Mouse (Mus musculus) liver, embryonic 13.5 days (tissue): ENCODE measurements at regions not wholly inside any gene's neighbourhood (a gene's known extent, or its start where the extent isn't known, plus 50 kb on each side); places are given as distances from the start of the nearest gene placed in this dataset.

Experiments used
- ATAC-seq: fragments of 200-750 bp; cut with Nextera tagmentation; 2 replicates; pipeline ENCODE4 v1.8.0; 2017; ENCODE audit warnings: low read depth, mild to moderate bottlenecking, moderate number of reproducible peaks, moderate library complexity
- DNase-seq: peaks from one replicate; pipeline ENCODE4 v3.0.0; 2022
- H3K27ac ChIP-seq: fragments of 300-500 bp; sonication (generic); 2 replicates; pipeline ENCODE4 v1.5.1; 2015; ENCODE audit warnings: moderate library complexity, mild to moderate bottlenecking, inconsistent platforms
- H3K27me3 ChIP-seq: fragments of 300-500 bp; sonication (generic); 2 replicates; pipeline ENCODE4 v1.6.1; 2015; ENCODE audit warnings: mild to moderate bottlenecking, inconsistent platforms
- H3K36me3 ChIP-seq: fragments of 300-500 bp; sonication (generic); 2 replicates; pipeline ENCODE4 v1.6.1; 2015; ENCODE audit warnings: mild to moderate bottlenecking, inconsistent platforms
- H3K4me1 ChIP-seq: fragments of 300-500 bp; sonication (generic); replicated peaks from 2 replicates; pipeline ENCODE4 v1.6.1; 2015; ENCODE audit warnings: inconsistent platforms
- H3K4me2 ChIP-seq: fragments of 300-500 bp; sonication (generic); 2 replicates; pipeline ENCODE4 v1.6.1; 2015; ENCODE audit warnings: inconsistent platforms, mild to moderate bottlenecking, moderate library complexity
- H3K4me3 ChIP-seq: fragments of 300-500 bp; sonication (generic); replicated peaks from 2 replicates; pipeline ENCODE4 v1.5.1; 2015; ENCODE audit warnings: mild to moderate bottlenecking, inconsistent platforms
- H3K9ac ChIP-seq: fragments of 300-500 bp; sonication (generic); 2 replicates; pipeline ENCODE4 v1.6.1; 2015; ENCODE audit warnings: mild to moderate bottlenecking, inconsistent platforms
- H3K9me3 ChIP-seq: fragments of 300-500 bp; sonication (generic); replicated peaks from 2 replicates; pipeline ENCODE4 v1.6.1; 2016; ENCODE audit warnings: inconsistent platforms
- WGBS: fragments of 180-500 bp; shearing (Covaris S2); methylation state at CpG from one replicate; pipeline ENCODE4 v1.1.7; 2015; ENCODE audit not compliant: insufficient replicate concordance; 5-methylcytosine and 5-hydroxymethylcytosine counted together

- no peak overlapping the region for H3K4me3 ChIP-seq
- H3K27ac ChIP-seq: no peak overlapping the region
- H3K36me3 ChIP-seq: no peaks in the 10 kb centered on the region
- H3K4me1 ChIP-seq: no peaks in the 10 kb centered on the region
- WGBS: 70% methylated on average over 4 of the region's 4 CpGs
- no peak overlapping the region for H3K9ac ChIP-seq
- ATAC-seq: no peak
- H3K4me2 ChIP-seq: no peak overlapping the region
- 0 out of 2 replicates have a peak, but pooled peaks cover 2% of the 10 kb centered on the region for H3K9me3 ChIP-seq
- H3K27me3 ChIP-seq: no peaks in the 10 kb centered on the region
- no peak for DNase-seq
These were observed 76.8 kb upstream of the Trpm1 start for GRCm38 (mm10) chr7:64076764-64077360.

GRCm38 (mm10) chr7:64075696-64076313 lies 77.8 kb upstream of the Trpm1 start:
- Histone ChIP-seq H3K27me3 (no peaks in the 10 kb centered on the region), H3K9me3 (0 out of 2 replicates have a peak, but pooled peaks cover 2% of the 10 kb centered on the region), H3K4me1 (no peaks in the 10 kb centered on the region), H3K9ac (no peak overlapping the region), H3K27ac (no peak overlapping the region), H3K4me3 (no peak overlapping the region), H3K4me2 (no peak overlapping the region), H3K36me3 (no peaks in the 10 kb centered on the region)
- DNase-seq (no peak), ATAC-seq (no peak)
- 83% methylated on average over 1 of the region's 1 CpGs for WGBS

- Histone ChIP-seq H3K36me3 (no peaks in the 10 kb centered on the region), H3K27me3 (no peaks in the 10 kb centered on the region), H3K9me3 (0 out of 2 replicates have a peak, but pooled peaks cover 2% of the 10 kb centered on the region), H3K4me1 (no peaks in the 10 kb centered on the region), H3K4me2 (no peak overlapping the region), H3K9ac (no peak overlapping the region), H3K4me3 (no peak overlapping the region), H3K27ac (no peak overlapping the region)
- DNase-seq (no peak), ATAC-seq (no peak)
- WGBS: 85% methylated on average over 4 of the region's 4 CpGs
These were observed 78.9 kb upstream of the Trpm1 start for GRCm38 (mm10) chr7:64074661-64075234.

- H3K27ac ChIP-seq: no peak overlapping the region
- WGBS: 74% methylated on average over 4 of the region's 4 CpGs
These were observed 79.4 kb upstream of the Trpm1 start for GRCm38 (mm10) chr7:64074186-64074585.

GRCm38 (mm10) chr7:64073781-64074180 lies 79.9 kb upstream of the Trpm1 start:
- 63% methylated on average over 3 of the region's 3 CpGs for WGBS
- Histone ChIP-seq H3K27ac (no peak overlapping the region), H3K9me3 (no peaks in the 10 kb centered on the region), H3K4me2 (no peak overlapping the region), H3K27me3 (no peaks in the 10 kb centered on the region), H3K4me1 (no peaks in the 10 kb centered on the region), H3K36me3 (no peaks in the 10 kb centered on the region), H3K9ac (no peak overlapping the region), H3K4me3 (no peak overlapping the region)
- ATAC-seq (no peak; the same call in 1 of the 2 replicates), DNase-seq (no peak)

More at GRCm38 (mm10) chr7:64074186-64074585, 79.4 kb upstream of the Trpm1 start:
- Histone ChIP-seq H3K4me2 (no peak overlapping the region), H3K4me3 (no peak overlapping the region), H3K9ac (no peak overlapping the region), H3K4me1 (no peaks in the 10 kb centered on the region), H3K9me3 (0 out of 2 replicates have a peak, but pooled peaks cover 2% of the 10 kb centered on the region), H3K36me3 (no peaks in the 10 kb centered on the region), H3K27me3 (no peaks in the 10 kb centered on the region)
- no peak for DNase-seq
- 0 out of 2 replicates have a peak, but pooled peaks have one; percentile 10 for ATAC-seq

GRCm38 (mm10) chr7:64070930-64071329 lies 82.7 kb upstream of the Trpm1 start:
- ATAC-seq (no peak), DNase-seq (no peak)
- WGBS: 74% methylated on average over 5 of the region's 5 CpGs
- H3K4me3 ChIP-seq: no peak overlapping the region
- H3K9me3 ChIP-seq: no peaks in the 10 kb centered on the region
- H3K36me3 ChIP-seq: no peaks in the 10 kb centered on the region
- no peak overlapping the region for H3K4me2 ChIP-seq
- H3K27ac ChIP-seq: no peak overlapping the region
- H3K9ac ChIP-seq: no peak overlapping the region
- peaks cover 3% of the 10 kb centered on the region; the same call in 1 of the 2 replicates for H3K4me1 ChIP-seq
- no peaks in the 10 kb centered on the region for H3K27me3 ChIP-seq

- Histone ChIP-seq H3K27me3 (no peaks in the 10 kb centered on the region), H3K36me3 (no peaks in the 10 kb centered on the region), H3K4me3 (no peak overlapping the region), H3K27ac (no peak overlapping the region), H3K4me1 (peaks cover 10% of the 10 kb centered on the region; the same call in 1 of the 2 replicates), H3K9ac (no peak overlapping the region), H3K9me3 (no peaks in the 10 kb centered on the region), H3K4me2 (no peak overlapping the region)
- DNase-seq (no peak), ATAC-seq (no peak)
- 67% methylated on average over 23 of the region's 23 CpGs for WGBS
These were observed 87.9 kb upstream of the Trpm1 start for GRCm38 (mm10) chr7:64065529-64066247.

- Histone ChIP-seq H3K4me1 (peaks cover 15% of the 10 kb centered on the region), H3K4me2 (no peak overlapping the region), H3K27me3 (no peaks in the 10 kb centered on the region), H3K4me3 (no peak overlapping the region), H3K36me3 (no peaks in the 10 kb centered on the region), H3K27ac (no peak overlapping the region), H3K9me3 (no peaks in the 10 kb centered on the region), H3K9ac (no peak overlapping the region)
- no peak for DNase-seq
- no peak for ATAC-seq
- WGBS: 52% methylated on average over 7 of the region's 7 CpGs
These were observed 89.0 kb upstream of the Trpm1 start for GRCm38 (mm10) chr7:64064460-64065241.

GRCm38 (mm10) chr7:64061170-64061569 lies 92.5 kb upstream of the Trpm1 start:
- ATAC-seq (no peak), DNase-seq (no peak)
- H3K9ac ChIP-seq: no peak overlapping the region
- no peak overlapping the region for H3K27ac ChIP-seq
- no peaks in the 10 kb centered on the region for H3K27me3 ChIP-seq
- no peak overlapping the region for H3K4me3 ChIP-seq
- no peaks in the 10 kb centered on the region for H3K36me3 ChIP-seq
- no peaks in the 10 kb centered on the region for H3K9me3 ChIP-seq
- 51% methylated on average over 4 of the region's 4 CpGs for WGBS
- H3K4me2 ChIP-seq: no peak overlapping the region
- H3K4me1 ChIP-seq: peaks cover 50% of the 10 kb centered on the region

GRCm38 (mm10) chr7:64060582-64060981 lies 93.1 kb upstream of the Trpm1 start:
- Histone ChIP-seq H3K36me3 (no peaks in the 10 kb centered on the region), H3K4me1 (peaks cover 50% of the 10 kb centered on the region), H3K4me2 (no peak overlapping the region), H3K27me3 (no peaks in the 10 kb centered on the region), H3K9ac (no peak overlapping the region), H3K27ac (no peak overlapping the region), H3K4me3 (no peak overlapping the region), H3K9me3 (no peaks in the 10 kb centered on the region)
- DNase-seq: no peak
- ATAC-seq: no peak
- 91% methylated on average over 1 of the region's 1 CpGs for WGBS

- H3K36me3 ChIP-seq: no peaks in the 10 kb centered on the region
- ATAC-seq (no peak), DNase-seq (no peak)
- H3K4me1 ChIP-seq: peaks cover 53% of the 10 kb centered on the region
- WGBS: 14% methylated on average over 1 of the region's 1 CpGs
- H3K9ac ChIP-seq: no peak overlapping the region
- H3K4me3 ChIP-seq: no peak overlapping the region
- no peaks in the 10 kb centered on the region for H3K27me3 ChIP-seq
- no peak overlapping the region for H3K4me2 ChIP-seq
- no peaks in the 10 kb centered on the region for H3K9me3 ChIP-seq
- H3K27ac ChIP-seq: peak overlapping the region; percentile 96; the same call in 1 of the 2 replicates
These were observed 93.6 kb upstream of the Trpm1 start for GRCm38 (mm10) chr7:64060051-64060450.
